Mouse (Mus musculus): Measurements from ENCODE around the gene Fam241b.

The Fam241b gene

DNA sequence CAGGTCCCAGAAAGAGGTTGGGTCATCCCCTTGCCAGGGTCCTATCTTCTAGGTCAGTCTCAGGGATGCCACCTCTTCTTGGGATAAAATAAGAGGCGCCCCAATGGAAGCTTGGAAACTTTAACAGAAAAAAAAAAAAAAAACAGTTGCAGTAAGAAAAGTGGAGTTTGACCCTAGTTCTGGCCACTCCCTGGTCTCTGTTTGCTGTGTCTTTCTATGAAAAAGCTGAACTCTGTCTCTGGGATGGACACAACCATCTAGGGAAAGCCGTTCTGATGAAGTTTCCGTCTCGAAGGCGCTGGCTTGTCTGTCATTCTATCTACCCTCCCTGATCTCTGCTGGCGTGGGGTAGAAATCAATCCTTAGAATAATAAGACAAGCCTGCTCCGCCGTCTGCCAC, 73.1 kb downstream of the Fam241b start:
- DNase-seq (ENCODE audit: extremely low read depth, low read depth): no peak

DNA sequence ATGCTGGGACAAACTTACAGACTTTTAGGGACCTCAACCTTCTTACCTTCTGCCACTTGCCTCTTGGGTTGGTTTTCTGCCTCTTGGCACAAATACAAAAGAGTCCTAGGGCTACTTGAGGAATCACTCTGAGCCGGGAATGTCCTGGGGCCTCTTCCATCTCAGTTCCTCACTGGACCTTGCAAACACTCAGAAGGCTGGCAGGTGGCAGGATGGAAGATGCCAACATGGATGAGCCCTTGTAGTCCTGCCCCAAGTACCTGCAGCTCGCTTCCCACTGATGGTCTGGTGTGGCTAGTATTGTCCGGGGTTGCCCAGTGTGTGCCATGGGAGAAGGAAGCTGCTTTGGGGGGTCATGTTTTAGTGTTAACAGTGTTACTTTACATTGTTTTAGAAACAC, 73.8 kb downstream of the Fam241b start:
- DNase-seq (ENCODE audit: extremely low read depth, low read depth): no peak

DNA sequence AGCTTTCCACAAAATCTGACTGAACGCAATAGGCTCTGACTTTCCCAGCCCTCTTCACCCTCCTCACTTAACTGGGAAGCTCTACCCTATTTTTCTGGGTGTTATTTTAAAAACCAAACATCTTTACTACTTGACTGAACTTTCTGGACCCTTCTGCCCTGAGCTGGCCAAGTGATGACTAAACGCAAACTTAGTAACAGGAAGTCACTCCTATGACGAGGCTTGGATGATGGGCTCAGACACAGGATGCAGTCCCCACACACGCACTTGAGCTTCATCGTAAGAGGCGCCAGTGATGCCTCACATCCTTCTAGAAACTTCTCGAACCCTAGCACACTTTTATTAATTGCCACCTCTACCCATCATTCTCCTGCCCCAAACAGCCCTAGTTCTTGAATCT, 74.3 kb downstream of the Fam241b start:
- DNase-seq (ENCODE audit: extremely low read depth, low read depth): no peak

DNA sequence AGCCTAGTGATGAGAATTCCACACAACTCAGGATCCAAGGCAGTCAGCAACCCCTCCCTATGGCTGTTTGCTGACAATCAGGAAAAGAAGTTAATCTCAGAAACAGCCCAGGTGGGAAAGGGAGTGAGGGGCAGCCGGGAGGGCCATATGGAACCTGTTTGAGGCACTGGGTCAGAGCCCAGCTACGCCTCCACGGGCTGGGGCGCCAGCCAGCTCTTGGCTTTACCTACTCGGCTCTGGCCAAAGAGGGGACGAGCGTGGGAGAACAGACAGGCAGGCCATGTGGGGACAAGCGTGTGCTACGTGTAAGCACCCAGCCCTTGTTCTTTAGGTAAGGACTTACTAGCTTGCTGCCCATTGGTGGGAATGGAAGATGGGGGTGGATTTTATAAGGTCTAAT, 75.2 kb downstream of the Fam241b start:
- no peak for DNase-seq (ENCODE audit: extremely low read depth, low read depth)

DNA sequence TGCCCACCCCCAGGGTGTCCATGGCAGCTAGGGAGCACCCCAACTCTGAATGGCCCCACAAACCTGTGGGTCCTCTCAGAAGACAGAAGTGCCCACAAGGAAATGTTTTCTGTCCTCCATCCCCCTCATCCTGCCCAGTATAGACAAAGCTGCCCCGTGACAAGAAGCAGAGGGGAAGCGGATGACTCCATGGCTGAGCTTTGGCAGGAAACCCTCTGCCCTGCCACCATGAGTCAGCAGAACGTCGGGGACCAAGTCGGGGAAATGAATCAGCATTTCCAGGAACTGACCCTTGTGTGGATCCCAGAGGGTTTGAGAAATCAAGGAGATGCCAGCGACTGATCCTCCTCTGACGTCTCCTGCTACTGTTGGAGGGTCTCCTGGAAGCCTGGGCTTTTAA, 77.5 kb downstream of the Fam241b start:
- peak; percentile 1 for DNase-seq (ENCODE audit: extremely low read depth, low read depth)

DNA sequence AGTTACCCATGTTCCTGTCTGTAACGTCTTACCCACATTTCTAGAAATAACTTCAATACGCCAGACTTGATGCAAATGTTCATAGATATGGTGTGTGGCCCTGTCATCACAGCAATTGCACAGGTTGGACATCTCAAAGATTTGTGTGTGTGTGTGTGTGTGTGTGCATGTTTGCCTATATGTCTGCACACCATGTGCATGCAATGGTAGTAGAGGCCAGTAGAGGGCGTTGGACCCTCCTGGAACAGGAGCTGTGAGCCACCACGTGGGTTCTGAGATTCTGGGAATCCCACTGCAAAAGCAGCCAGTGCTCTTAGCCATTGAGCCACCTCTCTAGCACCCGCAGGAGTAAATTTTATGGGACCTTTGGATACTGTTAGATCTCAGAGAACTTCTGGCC, 80.9 kb downstream of the Fam241b start:
- DNase-seq (ENCODE audit: extremely low read depth, low read depth): no peak

DNA sequence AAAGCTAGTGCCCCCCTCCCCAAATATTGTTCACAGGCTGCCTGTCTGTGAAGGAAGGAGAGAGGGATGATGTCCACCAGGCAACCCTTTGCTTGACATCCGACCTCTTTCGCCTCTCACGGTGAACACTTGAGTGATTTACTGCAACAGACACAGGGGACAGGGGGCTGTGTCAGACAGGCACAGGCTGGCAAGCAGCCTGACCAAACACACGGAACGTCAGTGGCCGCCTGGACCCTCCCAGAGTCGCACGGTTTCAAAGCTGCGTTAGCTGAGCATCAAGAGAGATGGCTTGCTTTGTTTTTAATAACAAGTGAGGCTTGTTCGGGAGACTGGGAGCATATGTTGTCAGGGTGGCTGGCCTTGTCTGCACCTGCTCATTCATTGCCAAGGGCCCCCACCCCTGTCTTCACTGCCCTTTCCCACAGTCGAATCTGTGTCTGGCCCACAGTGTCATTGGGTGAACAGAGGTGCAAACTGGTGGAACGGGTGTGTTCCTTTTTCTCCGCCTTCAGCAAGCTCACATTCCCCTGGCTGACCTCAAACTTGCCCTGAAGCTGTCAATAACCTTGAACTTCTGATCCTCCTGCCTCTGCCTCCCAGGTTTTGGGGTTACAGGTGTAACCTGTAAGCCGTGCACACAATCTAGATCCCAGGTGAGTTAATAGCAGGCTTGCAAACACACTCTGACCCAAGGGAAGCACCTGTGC, 82.6 kb downstream of the Fam241b start:
- no peak for DNase-seq (ENCODE audit: extremely low read depth, low read depth)

DNA sequence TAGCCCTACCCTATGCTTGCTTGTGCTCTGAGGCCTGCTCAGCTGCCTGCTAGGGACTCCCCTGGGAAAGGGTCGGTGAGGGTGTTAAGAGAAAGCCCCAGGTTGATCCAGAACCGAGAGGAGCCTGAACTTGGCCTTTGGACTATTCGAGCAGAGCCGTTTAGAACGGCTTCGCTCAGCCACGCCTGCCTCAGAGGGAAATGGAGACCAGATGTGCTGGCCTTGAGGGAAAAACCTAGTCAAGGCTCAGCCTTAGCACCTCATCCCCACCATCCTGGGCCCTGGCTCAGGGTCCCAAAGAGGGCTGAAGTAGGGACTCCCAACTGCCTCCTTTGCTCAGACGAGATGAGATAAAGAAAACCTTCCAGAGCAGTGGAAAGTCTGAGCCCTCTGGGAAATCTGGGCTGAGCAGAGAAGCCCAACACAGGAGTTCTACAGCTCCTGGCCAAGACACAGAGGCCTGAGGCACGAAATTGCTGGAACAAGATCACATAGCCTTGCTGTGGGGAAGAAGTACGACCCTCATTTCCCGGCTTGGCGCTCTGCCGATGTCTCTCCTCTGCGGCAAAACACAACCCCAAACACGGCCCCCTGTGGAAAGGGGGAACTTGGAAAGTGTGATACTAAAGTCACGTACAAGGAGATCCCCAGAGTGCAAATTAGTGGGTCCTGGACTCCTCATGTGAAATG, 83.4 kb downstream of the Fam241b start:
- no peak for DNase-seq (ENCODE audit: extremely low read depth, low read depth)

DNA sequence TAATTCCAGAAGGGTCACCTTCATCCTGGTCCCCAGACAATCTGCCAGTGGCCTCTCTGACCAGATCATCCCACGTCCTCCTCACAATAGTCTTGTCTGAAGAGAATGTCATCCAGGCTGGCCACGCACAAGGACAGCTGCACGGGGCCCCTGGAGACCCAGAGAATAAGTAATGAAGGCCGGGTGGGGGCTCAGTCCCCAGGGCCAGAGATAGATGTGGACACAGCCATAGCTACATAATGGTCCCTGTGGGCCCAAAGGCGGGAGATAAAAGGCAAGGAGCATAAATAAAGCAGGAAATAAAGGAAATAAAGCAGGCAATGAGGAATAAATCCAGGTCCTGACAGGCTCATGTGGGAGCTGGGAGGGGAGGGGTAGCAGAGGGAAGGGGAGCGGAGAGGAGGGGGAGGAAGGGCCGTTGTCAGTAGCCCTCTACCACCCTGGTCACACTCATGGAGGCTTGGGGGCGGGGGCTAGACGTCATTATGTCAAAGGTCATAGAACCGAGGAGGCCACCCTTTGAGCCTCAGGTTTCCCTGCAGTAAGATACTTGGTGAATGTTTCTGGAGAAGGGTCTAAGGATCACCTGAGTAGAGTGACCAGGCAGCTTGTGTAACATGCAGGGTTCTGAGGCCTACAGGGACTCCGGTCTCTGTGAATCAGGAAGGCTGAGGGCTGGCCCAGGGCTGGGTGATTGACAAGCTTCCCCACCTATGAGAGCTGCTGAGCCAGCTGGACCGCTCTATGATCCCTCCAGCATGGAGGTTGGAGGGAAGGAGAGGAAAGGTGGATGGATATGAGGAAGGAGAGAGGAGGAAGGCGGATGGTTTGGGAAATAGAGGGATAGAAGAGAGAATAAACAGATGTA, 85.0 kb downstream of the Fam241b start:
- no peak for DNase-seq (ENCODE audit: extremely low read depth, low read depth)
